Mouse (Mus musculus) neural tube, embryonic 14.5 days (tissue): ENCODE measurements around the gene Nradd. TPM values are rescaled to one million over a fixed set of nuclear protein-coding genes. Genes with fewer than 3 reads are reported as not detected.

ENCODE experiments used
- ATAC-seq: fragments of 200-750 bp; cut with Nextera tagmentation; 2 replicates; pipeline ENCODE4 v1.8.0; 2017; ENCODE audit warnings: low read depth, mild to moderate bottlenecking, moderate TSS enrichment, moderate library complexity
- H3K27ac ChIP-seq: fragments of 300-500 bp; sonication (generic); 2 replicates; pipeline ENCODE4 v1.5.1; 2014; ENCODE audit warnings: low read depth, mild to moderate bottlenecking, control low read depth, low read length, moderate library complexity, mixed read lengths
- H3K27me3 ChIP-seq: fragments of 300-500 bp; sonication (generic); 2 replicates; pipeline ENCODE4 v1.6.1; 2014; ENCODE audit warnings: low read length; ENCODE audit not compliant: control insufficient read depth, insufficient read depth
- H3K36me3 ChIP-seq: fragments of 300-500 bp; sonication (generic); 2 replicates; pipeline ENCODE4 v1.6.1; 2014; ENCODE audit warnings: low read length, mixed read lengths; ENCODE audit not compliant: control insufficient read depth, insufficient read depth
- H3K4me1 ChIP-seq: fragments of 300-500 bp; sonication (generic); 2 replicates; pipeline ENCODE4 v1.6.1; 2014; ENCODE audit warnings: low read length; ENCODE audit not compliant: control insufficient read depth, insufficient read depth
- H3K4me2 ChIP-seq: fragments of 300-500 bp; sonication (generic); 2 replicates; pipeline ENCODE4 v1.6.1; 2014; ENCODE audit warnings: mild to moderate bottlenecking, low read depth, low read length, control low read depth
- H3K4me3 ChIP-seq: fragments of 300-500 bp; sonication (generic); 2 replicates; pipeline ENCODE4 v1.5.1; 2014; ENCODE audit warnings: low read depth, low read length, control low read depth, mixed read lengths
- H3K9ac ChIP-seq: fragments of 300-500 bp; sonication (generic); replicated peaks from 2 replicates; pipeline ENCODE4 v1.6.1; 2014; ENCODE audit warnings: low read depth, mild to moderate bottlenecking, control low read depth, low read length, mixed read lengths
- H3K9me3 ChIP-seq: fragments of 300-500 bp; sonication (generic); 2 replicates; pipeline ENCODE4 v1.6.1; 2016; ENCODE audit warnings: low read length; ENCODE audit not compliant: control insufficient read depth
- WGBS: fragments of 180-500 bp; shearing (Covaris S2); extraction: QIAGEN DNeasy Blood & Tissue Kit; methylation state at CpG from one replicate; pipeline ENCODE4 v1.1.7; 2014; 5-methylcytosine and 5-hydroxymethylcytosine counted together
- polyA plus RNA-seq: library from polyadenylated mRNA; unstranded; fragments of >200 nt; fragmentation: Nextera tagmentation; extraction: Ambion mirVana; gene quantifications from 2 replicates; pipeline ENCODE4 v1.2.1, GENCODE M21; 2014

Nradd gene
- polyA plus RNA-seq, 1 experiment from 2014 or later: 14.1 TPM

DNA sequence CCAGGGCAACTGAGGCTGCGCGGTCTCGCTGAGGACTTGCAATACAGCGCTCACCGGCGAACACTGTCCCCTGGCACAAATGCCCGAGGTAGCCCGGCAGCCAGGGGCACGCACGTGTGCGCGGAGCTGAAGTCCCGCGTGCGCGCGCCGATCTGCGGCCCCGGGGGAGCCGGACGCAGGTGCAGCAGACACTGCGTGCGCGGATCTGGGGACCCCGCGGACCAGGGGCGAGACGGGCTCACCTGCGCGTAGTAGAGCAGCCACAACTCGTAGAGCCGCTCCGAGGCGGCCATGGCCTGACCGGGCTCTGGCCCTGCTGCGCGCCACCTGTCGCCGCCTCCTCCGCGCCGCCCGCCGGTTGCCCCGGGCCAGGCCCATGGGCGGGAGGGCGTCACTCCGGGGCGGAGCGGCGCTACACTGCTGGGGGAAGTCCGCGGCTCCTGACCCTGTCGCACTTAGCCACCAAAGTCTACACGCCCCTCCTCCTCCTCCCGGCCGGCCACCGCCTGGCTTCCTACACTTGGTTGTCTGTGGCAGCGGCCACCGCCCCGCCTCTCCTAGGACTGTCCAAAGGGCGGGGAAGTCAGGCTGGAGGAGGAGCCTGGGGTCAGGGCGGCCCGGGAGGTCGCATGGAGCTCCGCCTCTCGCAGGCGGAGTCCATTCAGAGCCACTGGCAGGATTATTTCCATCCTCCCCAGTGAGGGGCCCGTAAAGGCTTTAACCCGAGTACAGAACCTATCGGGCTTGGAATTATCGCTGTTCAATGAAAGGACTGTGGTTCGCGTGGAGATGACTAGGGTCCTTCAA is 29.6 kb upstream of the Nradd start, which contains the start of gene Nbeal2:
TSS of gene Nbeal2 (minus strand) at position 507 of the 807 bp plus-strand sequence.
- Histone ChIP-seq H3K4me1 (peaks cover 8% of the 10 kb centered on the region; the same call in 1 of the 2 replicates), H3K4me2 (peak within 1 kb of the TSS; percentile 82), H3K9me3 (no peaks in the 10 kb centered on the region), H3K36me3 (no peaks in the 10 kb centered on the region), H3K27me3 (no peaks in the 10 kb centered on the region), H3K9ac (peak within 1 kb of the TSS; percentile 50), H3K27ac (no peak within 1 kb of the TSS), H3K4me3 (peak within 1 kb of the TSS; percentile 47)
- ATAC-seq: peak; percentile 50; the same call in 1 of the 2 replicates
- WGBS: under 1% methylated on average over 67 of the region's 75 CpGs

DNA sequence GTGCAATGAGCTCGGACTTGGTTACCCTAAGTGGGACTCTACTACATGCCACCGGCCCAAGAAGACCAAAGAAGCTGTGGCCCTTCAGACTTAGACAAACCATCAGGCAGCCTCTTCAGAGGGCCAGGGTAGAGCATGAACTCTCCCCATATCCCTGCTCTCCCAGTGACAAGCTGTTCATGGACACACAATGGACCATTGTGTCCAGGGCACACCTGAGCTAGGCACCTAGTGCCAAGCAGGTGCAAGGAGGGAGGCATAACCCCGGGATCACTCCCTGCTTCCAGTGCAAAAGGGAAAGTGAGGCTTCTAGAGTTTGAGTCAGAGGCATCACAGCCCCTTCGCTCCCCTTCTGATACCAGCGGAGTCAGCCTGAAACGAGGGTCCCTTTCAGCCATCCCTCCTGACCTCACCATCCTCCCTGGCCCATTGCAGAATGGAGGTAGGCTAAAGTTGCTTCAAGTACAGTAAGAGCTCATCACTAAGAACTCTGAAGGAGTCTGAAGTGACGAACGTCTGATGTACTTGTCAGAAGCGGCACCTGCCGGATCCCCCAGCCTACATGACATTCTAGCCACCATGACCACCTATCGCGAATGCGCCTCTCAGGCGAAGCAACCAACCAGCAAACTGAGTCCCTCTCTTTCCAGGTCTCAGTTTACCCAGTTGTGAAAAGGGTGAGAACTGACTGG is 28.9 kb upstream of the Nradd start:
- Histone ChIP-seq H3K27ac (no peak overlapping the region), H3K4me3 (peak overlapping the region; percentile 47), H3K4me2 (peak overlapping the region; percentile 82), H3K9ac (peak overlapping the region; percentile 50), H3K4me1 (peaks cover 8% of the 10 kb centered on the region; the same call in 1 of the 2 replicates), H3K9me3 (no peaks in the 10 kb centered on the region), H3K36me3 (no peaks in the 10 kb centered on the region), H3K27me3 (no peaks in the 10 kb centered on the region)
- 19% methylated on average over 14 of the region's 14 CpGs for WGBS
- ATAC-seq: no peak

- H3K36me3 ChIP-seq: no peaks in the 10 kb centered on the region
- H3K27ac ChIP-seq: no peak overlapping the region
- H3K9me3 ChIP-seq: no peaks in the 10 kb centered on the region
- peaks cover 8% of the 10 kb centered on the region; the same call in 1 of the 2 replicates for H3K4me1 ChIP-seq
- H3K27me3 ChIP-seq: no peaks in the 10 kb centered on the region
- no peak overlapping the region for H3K4me3 ChIP-seq
- no peak for ATAC-seq
- 38% methylated on average over 13 of the region's 13 CpGs for WGBS
- H3K4me2 ChIP-seq: peak overlapping the region; percentile 82
- no peak overlapping the region for H3K9ac ChIP-seq
Observed at GRCm38 (mm10) chr9:110651931-110652722, 27.9 kb upstream of the Nradd start.

GRCm38 (mm10) chr9:110649775-110650174 is 25.5 kb upstream of the Nradd start:
- Histone ChIP-seq H3K9ac (no peak overlapping the region), H3K9me3 (no peaks in the 10 kb centered on the region), H3K4me2 (no peak overlapping the region), H3K36me3 (no peaks in the 10 kb centered on the region), H3K4me1 (peaks cover 8% of the 10 kb centered on the region; the same call in 1 of the 2 replicates), H3K27me3 (no peaks in the 10 kb centered on the region), H3K27ac (no peak overlapping the region), H3K4me3 (no peak overlapping the region)
- ATAC-seq: no peak

GRCm38 (mm10) chr9:110645219-110645618 is 21.0 kb upstream of the Nradd start:
- H3K4me3 ChIP-seq: no peak overlapping the region
- H3K4me2 ChIP-seq: no peak overlapping the region
- no peaks in the 10 kb centered on the region for H3K9me3 ChIP-seq
- 81% methylated on average over 9 of the region's 9 CpGs for WGBS
- no peak overlapping the region for H3K27ac ChIP-seq
- no peak overlapping the region for H3K9ac ChIP-seq
- no peaks in the 10 kb centered on the region for H3K36me3 ChIP-seq
- no peaks in the 10 kb centered on the region for H3K27me3 ChIP-seq
- no peak for ATAC-seq
- no peaks in the 10 kb centered on the region for H3K4me1 ChIP-seq

- Histone ChIP-seq H3K36me3 (no peaks in the 10 kb centered on the region), H3K4me1 (no peaks in the 10 kb centered on the region), H3K4me2 (no peak overlapping the region), H3K9me3 (no peaks in the 10 kb centered on the region), H3K4me3 (no peak overlapping the region), H3K9ac (no peak overlapping the region), H3K27me3 (no peaks in the 10 kb centered on the region), H3K27ac (no peak overlapping the region)
- WGBS: 89% methylated on average over 10 of the region's 10 CpGs
- ATAC-seq: no peak
Observed at GRCm38 (mm10) chr9:110644295-110644694, 20.0 kb upstream of the Nradd start.

GRCm38 (mm10) chr9:110643787-110644186 is 19.5 kb upstream of the Nradd start:
- Histone ChIP-seq H3K4me2 (no peak overlapping the region), H3K27ac (no peak overlapping the region), H3K4me3 (no peak overlapping the region), H3K9ac (no peak overlapping the region), H3K36me3 (no peaks in the 10 kb centered on the region), H3K4me1 (no peaks in the 10 kb centered on the region), H3K27me3 (no peaks in the 10 kb centered on the region), H3K9me3 (no peaks in the 10 kb centered on the region)
- no peak for ATAC-seq
- WGBS: 77% methylated on average over 9 of the region's 9 CpGs

- ATAC-seq: no peak
- Histone ChIP-seq H3K4me3 (no peak overlapping the region), H3K27ac (no peak overlapping the region), H3K4me2 (no peak overlapping the region), H3K4me1 (no peaks in the 10 kb centered on the region), H3K36me3 (no peaks in the 10 kb centered on the region), H3K9me3 (no peaks in the 10 kb centered on the region), H3K27me3 (no peaks in the 10 kb centered on the region), H3K9ac (no peak overlapping the region)
- WGBS: 52% methylated on average over 5 of the region's 5 CpGs
Observed at GRCm38 (mm10) chr9:110642812-110643524, 18.7 kb upstream of the Nradd start.
